Mouse (Mus musculus) intestine, postnatal 0 days (tissue): ENCODE data around the gene Dtymk. TPM values are rescaled to one million over a fixed set of nuclear protein-coding genes. Genes with fewer than 3 reads are reported as not detected.

Experiments used
- ATAC-seq: fragments of 200-750 bp; cut with Nextera tagmentation; 2 replicates; pipeline ENCODE4 v1.8.0; 2017; ENCODE audit warnings: mild to moderate bottlenecking, moderate TSS enrichment, moderate library complexity
- H3K27ac ChIP-seq: fragments of 300-500 bp; sonication (generic); 2 replicates; pipeline ENCODE4 v1.5.1; 2014; ENCODE audit warnings: mild to moderate bottlenecking, low read depth, low read length, moderate library complexity
- H3K27me3 ChIP-seq: fragments of 300-500 bp; sonication (generic); replicated peaks from 2 replicates; pipeline ENCODE4 v1.6.1; 2014; ENCODE audit warnings: low read length, mixed read lengths; ENCODE audit not compliant: control insufficient read depth, insufficient read depth
- H3K36me3 ChIP-seq: fragments of 300-500 bp; sonication (generic); 2 replicates; pipeline ENCODE4 v1.6.1; 2014; ENCODE audit warnings: mild to moderate bottlenecking, moderate library complexity; ENCODE audit not compliant: control insufficient read depth, insufficient read depth
- H3K4me1 ChIP-seq: fragments of 300-500 bp; sonication (generic); replicated peaks from 2 replicates; pipeline ENCODE4 v1.6.1; 2014; ENCODE audit warnings: antibody characterized with exemption, low read length, mixed read lengths; ENCODE audit not compliant: control insufficient read depth, insufficient read depth
- H3K4me2 ChIP-seq: fragments of 300-500 bp; sonication (generic); replicated peaks from 2 replicates; pipeline ENCODE4 v1.6.1; 2014; ENCODE audit warnings: low read depth, mild to moderate bottlenecking, moderate library complexity
- H3K4me3 ChIP-seq: fragments of 300-500 bp; sonication (generic); 2 replicates; pipeline ENCODE4 v1.5.1; 2014; ENCODE audit warnings: low read depth, low read length
- H3K9ac ChIP-seq: fragments of 300-500 bp; sonication (generic); 2 replicates; pipeline ENCODE4 v1.6.1; 2014; ENCODE audit warnings: mild to moderate bottlenecking, low read depth, low read length
- H3K9me3 ChIP-seq: fragments of 300-500 bp; sonication (generic); 2 replicates; pipeline ENCODE4 v1.6.1; 2016; ENCODE audit warnings: mixed run types; ENCODE audit not compliant: control insufficient read depth
- CTCF ChIP-seq: sonication (generic); IDR thresholded peaks from 2 replicates; pipeline ENCODE4 v1.5.1; 2016; ENCODE audit warnings: low read depth, mild to moderate bottlenecking, control low read depth, antibody characterized with exemption, moderate library complexity
- WGBS: fragments of 180-500 bp; shearing (Covaris S2); extraction: QIAGEN DNeasy Blood & Tissue Kit; methylation state at CpG from one replicate; pipeline ENCODE4 v1.1.7; 2014; 5-methylcytosine and 5-hydroxymethylcytosine counted together
- polyA plus RNA-seq: library from polyadenylated mRNA; unstranded; fragments of >200 nt; fragmentation: Nextera tagmentation; extraction: Ambion mirVana; gene quantifications from 2 replicates; pipeline ENCODE4 v1.2.1, GENCODE M21; 2015

The Dtymk gene
- polyA plus RNA-seq, 1 experiment from 2014 or later, result 87.1 TPM

DNA sequence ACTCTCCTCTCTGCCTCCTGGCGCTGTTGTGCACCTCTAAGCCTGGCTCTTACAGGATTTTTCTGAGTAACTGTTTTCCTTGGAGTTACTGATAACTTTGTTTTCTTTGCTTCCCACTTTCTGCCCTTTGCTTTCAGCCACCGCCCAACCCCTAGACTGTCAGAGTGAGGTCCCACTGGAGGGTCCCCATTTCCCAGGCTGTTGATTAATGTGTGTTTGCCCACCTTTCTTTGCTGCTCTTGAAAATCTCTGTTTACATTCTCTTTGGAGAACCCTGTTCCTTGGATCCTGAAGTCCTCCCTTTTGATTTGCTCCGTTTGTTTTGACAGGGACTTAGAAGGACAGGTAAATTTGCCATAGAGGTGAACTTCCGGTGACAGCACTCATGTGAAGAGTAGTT is 7.1 kb upstream of the Dtymk start:
- H3K9ac ChIP-seq, result no peak overlapping the region
- ATAC-seq, result no peak
- H3K36me3 ChIP-seq, result peaks cover 67% of the 10 kb centered on the region
- no peak overlapping the region for H3K4me2 ChIP-seq
- TF ChIP-seq CTCF, result no peak
- H3K4me1 ChIP-seq, result peaks cover 4% of the 10 kb centered on the region; the same call in 1 of the 2 replicates
- H3K27me3 ChIP-seq, result no peaks in the 10 kb centered on the region
- no peaks in the 10 kb centered on the region for H3K9me3 ChIP-seq
- WGBS, result 82% methylated on average over 4 of the region's 4 CpGs
- H3K27ac ChIP-seq, result no peak overlapping the region
- H3K4me3 ChIP-seq, result no peak overlapping the region

DNA sequence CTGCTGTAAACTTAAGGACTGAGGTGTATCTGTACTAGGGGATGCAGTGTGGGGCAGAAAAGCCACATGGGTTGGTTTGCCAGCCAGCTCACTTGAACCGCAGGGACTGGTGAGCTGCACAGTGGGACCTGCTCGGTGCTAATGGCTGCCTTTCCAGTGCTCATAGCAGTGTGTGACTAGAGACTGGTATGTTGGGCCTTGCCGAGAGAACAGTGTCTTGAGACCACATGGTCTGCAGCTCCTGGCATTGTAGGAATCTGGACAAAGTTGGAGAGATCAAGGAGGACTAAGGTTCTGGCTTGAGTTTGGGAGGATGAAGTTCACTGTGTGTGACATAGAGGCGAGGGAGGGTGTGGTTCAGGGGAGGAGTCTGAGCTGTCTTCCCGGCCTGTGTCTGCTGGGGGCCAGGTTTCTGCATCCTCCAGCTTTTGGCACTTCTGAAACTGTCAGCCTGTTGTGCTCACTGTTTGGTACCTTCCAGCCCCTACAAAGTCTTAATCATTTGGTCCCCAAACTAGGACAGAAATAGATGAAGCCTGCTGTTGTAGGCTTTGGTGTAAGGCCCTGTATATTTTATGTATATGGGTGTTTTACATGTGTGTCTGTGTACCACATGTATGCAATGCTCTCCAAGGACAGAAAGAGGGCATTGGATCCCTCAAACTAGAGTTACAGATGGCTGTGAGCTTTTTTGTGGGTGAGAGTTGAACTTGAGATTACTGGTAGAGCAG is 3.7 kb upstream of the Dtymk start:
- 53% methylated on average over 5 of the region's 5 CpGs for WGBS

DNA sequence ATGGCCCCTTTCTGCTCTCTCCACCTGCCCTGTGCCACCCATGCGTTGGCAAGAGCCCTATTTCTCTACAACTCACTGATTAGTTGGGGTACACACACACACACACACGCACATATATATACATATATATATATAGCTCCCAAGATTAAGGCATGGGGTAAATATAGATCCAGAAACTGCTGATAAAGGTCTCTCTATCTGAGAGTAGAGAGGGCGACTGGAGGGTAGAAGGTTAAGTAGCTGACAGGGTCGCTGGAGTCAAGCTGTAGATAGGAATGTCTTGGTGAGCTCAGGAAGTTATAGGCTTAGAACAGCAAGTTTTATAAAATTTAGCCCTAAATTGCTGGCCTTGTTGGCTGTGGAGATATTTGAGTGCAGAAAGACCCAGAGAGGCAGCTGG is 3.1 kb upstream of the Dtymk start:
- H3K9ac ChIP-seq, result peak overlapping the region; percentile 77; the same call in 1 of the 2 replicates
- peak overlapping the region; percentile 80; the same call in 1 of the 2 replicates for H3K4me3 ChIP-seq
- H3K27me3 ChIP-seq, result no peaks in the 10 kb centered on the region
- H3K27ac ChIP-seq, result no peak overlapping the region
- ATAC-seq, result no peak
- no peak for TF ChIP-seq CTCF
- H3K4me1 ChIP-seq, result peaks cover 11% of the 10 kb centered on the region; the same call in 1 of the 2 replicates
- 57% methylated on average over 4 of the region's 4 CpGs for WGBS
- H3K4me2 ChIP-seq, result peak overlapping the region; percentile 93
- H3K36me3 ChIP-seq, result peaks cover 31% of the 10 kb centered on the region
- H3K9me3 ChIP-seq, result no peaks in the 10 kb centered on the region

More for the DNA sequence above, 3.7 kb upstream of the Dtymk start:
- Histone ChIP-seq H3K4me3 (no peak overlapping the region), H3K9me3 (no peaks in the 10 kb centered on the region), H3K27me3 (no peaks in the 10 kb centered on the region), H3K4me1 (peaks cover 11% of the 10 kb centered on the region; the same call in 1 of the 2 replicates), H3K9ac (no peak overlapping the region), H3K4me2 (0 out of 2 replicates have a peak overlapping the region, but pooled peaks have one; percentile 93), H3K36me3 (peaks cover 37% of the 10 kb centered on the region), H3K27ac (no peak overlapping the region)
- no peak for ATAC-seq
- TF ChIP-seq CTCF, result no peak

DNA sequence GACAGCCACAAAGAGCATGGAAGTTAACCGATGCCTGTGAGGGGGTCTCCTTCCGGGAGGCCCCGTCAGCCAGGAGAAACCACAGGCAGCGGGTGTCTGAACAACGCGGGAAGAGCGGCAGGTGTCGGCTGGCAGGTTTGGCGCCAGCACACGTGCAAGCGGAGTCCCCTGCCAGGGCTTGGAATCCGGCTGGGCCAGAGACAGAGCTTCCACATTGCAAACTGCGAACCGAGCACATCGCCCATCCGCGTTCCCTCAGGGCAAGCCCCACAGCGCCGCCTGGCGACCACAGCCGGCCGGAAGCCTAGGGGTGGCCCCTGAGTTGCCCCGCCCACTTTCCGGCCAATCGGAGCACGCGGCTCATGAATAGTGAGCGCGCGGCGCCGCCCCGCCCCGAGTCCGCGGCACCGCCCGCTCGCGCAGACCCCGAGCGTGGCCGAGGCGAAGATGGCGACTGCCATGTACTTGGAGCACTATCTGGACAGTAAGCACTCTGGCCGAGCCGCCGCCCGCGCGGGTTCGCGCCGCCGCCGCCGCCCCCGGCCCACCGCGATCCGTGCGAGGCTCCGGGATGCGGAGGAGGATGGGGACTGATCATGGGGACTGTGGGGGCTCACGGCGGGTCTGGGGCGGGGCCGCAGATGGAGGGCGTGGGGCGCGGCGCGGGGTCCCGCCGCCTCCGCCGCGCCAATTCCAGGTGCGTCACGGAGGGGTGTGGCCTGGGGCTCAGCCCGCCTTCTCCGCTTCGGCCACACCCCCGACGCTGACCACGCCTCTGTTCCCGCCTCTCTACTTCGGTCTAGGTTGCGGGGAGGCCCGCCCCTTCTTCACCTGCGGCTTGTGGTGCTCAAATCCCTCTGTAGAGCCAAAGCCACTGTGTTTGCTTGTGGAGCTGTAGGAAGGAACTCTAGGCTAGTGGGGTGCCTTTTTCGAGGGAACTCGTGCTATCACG is 2.1 kb upstream of the Dtymk start, which contains the start of gene Ing5:
TSS of gene Ing5 (plus strand) at position 410 of the 952 bp plus-strand sequence.
- Histone ChIP-seq H3K9ac (peak within 1 kb of the TSS; percentile 77), H3K27ac (peak within 1 kb of the TSS; percentile 98), H3K4me1 (peaks cover 11% of the 10 kb centered on the region; the same call in 1 of the 2 replicates), H3K4me3 (peak within 1 kb of the TSS; percentile 80), H3K9me3 (no peaks in the 10 kb centered on the region), H3K27me3 (no peaks in the 10 kb centered on the region), H3K4me2 (peak within 1 kb of the TSS; percentile 93), H3K36me3 (peaks cover 34% of the 10 kb centered on the region)
- WGBS, result under 1% methylated on average over 93 of the region's 94 CpGs
- peak; percentile 99 for TF ChIP-seq CTCF
- ATAC-seq, result peak; percentile 95

DNA sequence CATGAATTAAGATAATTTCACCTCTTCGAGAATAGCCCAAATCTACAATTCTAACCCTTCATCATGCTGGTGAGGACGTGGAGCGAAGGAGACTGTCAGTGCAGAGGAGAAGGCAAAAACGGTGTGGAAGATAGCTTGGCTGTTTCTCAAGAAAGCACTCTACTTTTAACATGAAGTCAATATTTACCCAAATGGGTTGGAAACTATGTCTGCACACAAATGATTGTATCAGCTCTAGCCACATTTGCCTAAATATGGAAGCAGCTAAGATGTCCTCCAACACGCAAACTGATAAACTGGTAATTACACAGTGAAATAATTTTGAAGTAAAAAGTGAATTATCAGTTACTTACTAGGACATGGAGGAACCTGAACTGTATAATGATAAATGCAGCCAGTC is 1.0 kb upstream of the Dtymk start:
- Histone ChIP-seq H3K9me3 (no peaks in the 10 kb centered on the region), H3K36me3 (peaks cover 29% of the 10 kb centered on the region), H3K4me3 (peak overlapping the region; percentile 80), H3K4me2 (peak overlapping the region; percentile 93), H3K27me3 (no peaks in the 10 kb centered on the region), H3K4me1 (peaks cover 11% of the 10 kb centered on the region; the same call in 1 of the 2 replicates), H3K9ac (0 out of 2 replicates have a peak overlapping the region, but pooled peaks have one; percentile 77), H3K27ac (no peak overlapping the region)
- ATAC-seq, result no peak
- no peak for TF ChIP-seq CTCF
- WGBS, result 69% methylated on average over 5 of the region's 5 CpGs
